Mouse (Mus musculus) urinary bladder, postnatal 10 days (tissue): ENCODE measurements around the gene Clp1.

Experiments used
- DNase-seq: peaks from one replicate; pipeline ENCODE4 v3.0.0; 2022; ENCODE audit warnings: low spot score

The Clp1 gene

DNA sequence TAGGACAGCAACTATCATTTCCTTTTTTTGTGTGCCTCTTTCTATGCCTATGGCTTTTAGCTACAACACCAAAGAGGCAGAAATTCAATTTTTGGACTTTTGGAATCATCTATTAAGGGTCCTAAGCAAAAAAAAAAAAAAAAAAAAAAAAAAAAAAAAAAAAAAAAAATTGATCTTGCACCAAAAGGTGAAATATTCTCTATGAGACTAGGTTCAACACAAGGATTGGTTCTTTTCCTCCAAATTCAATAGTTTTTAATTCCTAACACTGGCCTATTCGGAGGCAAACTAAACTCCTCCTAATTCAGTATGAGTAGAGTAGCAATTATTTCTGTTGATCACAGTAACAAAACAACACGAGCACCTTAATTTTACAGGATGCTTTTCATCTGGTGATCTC, 15.3 kb downstream of the Clp1 start:
- DNase-seq, result no peak

DNA sequence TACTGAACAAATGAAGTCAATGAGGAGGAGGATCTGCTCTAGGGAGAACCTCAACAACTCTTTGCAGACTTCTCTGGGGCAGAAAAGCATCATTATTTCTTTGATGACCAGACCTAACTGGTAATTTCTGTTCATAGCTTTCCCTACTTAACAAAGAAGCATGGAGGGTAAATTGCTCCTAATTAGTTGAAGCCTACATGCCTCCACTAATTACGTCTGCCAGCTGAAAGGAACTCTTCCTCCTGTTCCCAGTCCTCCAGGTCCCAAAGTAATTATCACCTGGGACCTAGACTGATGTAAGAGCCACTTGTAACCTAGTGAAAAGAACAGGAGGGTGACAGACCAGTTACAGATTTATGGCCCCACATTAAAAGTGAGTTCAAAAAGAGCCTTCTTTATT, 19.6 kb downstream of the Clp1 start:
- no peak for DNase-seq

DNA sequence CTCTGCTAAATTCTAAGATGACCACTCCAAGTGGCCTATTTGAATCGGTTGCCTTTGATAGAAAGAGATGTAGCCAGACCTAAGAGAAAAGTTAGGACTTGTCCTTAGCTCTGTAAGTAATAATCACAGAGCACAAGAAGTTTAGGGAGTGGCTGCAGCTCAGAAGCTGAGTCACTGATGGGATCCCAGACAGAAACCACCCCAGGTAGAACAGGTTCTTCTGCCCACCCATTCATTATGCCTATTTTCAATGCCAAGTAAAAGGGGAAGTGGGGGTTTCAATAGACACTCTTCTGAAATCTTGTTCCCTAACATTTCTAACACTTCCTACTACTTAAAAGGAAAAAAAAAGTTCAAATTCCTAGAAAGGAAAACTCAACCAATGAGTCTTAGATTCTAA, 21.9 kb downstream of the Clp1 start:
- DNase-seq, result no peak

DNA sequence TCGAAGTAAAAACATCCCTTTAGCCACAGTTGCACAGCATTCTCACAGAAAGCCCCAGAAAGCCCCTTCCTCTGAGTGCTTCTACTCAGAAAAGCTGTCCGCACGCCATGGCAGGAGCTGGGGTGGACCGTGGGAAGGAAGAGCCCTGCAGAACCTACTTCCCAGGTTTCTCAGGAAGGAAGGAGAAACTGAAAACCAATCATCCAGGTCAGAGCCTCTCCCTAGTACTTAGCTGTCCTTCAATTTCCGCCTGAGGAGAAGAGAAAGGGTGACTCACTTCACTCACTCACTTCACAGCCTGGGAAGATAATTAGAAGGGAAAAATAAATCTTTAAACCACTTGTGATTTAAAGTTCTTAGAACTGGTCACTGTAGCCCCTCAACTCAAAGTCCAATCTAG, 22.8 kb downstream of the Clp1 start:
- DNase-seq, result no peak

DNA sequence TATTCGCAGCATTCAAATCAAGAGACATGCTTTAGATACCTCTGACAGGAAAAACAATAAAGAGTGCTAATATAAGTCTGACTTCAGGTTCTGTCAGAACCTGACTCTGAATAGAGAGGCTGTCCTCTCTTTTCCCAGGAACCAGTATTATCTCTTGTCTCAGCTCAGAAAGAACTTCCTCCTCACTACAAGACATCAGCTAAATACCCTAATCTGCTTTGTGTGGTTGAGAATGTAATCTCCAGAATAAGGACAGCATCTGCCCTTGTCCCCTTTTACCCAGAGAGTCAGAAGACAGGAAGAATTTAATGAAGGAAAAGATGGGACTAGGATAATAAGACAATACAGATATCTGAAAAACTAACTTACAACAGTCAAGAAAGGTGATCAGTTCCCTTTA, 23.7 kb downstream of the Clp1 start:
- no peak for DNase-seq

DNA sequence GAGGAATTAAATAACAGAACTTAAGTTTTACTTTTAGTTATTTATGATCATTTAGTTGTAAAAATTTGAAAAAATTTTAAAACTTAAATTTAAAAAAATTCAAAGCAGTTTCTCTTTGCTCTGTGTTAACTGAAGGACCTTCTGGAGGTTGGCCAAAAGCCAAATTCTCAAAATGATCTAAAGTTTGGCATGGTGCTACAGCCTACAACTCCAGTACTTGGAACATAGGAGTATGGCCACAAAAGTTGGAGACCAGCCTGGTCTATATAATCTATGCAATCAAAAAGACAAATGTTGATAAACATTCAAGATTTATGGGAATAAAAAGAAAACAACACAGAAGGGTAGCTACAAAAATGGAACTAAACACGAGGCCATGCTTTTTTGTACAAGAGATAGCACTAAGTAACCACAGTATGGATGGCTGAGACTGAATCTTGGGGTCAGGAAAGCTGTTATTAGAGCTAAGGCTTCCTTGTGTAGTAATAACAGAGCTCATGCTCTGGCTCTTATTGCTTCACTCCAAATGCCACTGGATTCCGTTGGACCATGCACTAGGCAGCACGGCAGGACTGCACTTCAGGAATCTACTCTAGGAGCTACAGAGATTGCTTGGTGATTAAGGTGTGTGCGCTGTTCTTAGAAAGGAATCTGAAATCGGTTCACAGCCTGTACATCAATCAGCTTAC, 32.0 kb downstream of the Clp1 start:
- no peak for DNase-seq

DNA sequence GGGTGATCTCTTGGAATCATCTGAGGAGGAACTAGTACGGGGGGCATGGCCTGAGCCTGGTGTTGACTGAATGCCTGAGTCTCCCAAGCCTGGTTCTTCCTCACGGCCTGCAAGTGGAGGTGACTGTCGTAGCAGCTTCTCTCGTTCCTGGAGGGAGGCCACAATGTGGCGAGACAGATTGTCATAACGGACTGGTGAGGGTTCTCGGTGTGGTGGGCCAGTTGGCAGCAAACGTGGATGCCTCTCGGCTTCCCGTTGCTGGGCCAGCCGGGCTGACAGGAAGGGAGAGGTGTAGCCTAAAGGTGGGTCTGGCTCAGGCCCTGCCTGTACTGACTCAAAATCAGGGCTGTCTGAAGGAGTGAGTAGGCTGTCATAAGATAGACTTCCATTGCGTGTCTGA, 37.1 kb downstream of the Clp1 start:
- DNase-seq, result no peak

DNA sequence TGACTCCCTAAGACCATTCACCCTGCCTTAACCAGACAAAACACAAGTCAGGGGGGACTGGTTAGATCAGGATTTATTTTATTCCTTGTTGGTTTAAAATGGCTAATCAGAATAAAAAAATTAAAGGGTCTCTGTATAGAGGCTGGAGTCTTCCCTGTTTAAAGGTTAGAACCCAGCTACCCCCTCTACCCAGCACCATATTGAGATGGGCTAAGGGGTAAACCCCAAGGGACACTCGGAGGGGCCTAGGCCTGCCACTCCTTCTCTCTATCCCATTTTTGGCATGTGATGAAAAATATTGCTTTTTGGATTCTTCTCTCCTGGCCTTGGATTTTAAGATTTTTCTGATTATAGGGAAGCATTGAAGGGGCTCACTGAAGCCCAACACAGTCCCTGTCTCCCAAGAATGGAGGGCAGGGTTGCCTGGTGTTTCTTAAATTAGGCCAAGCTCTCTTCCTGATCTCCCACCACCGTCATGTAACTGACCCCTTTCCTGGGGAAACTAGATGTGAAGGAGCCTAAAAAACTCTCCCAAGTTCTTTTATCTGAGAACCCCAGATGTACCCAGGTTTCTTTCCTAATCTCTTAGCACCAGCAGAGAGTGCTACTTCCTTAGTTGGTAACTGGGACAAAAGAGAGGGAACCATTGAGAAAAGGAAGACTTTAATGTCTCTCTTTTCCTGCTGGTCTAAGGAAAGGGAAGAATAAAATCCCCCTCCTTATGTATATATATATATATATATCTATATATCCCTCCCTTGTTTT, 38.9 kb downstream of the Clp1 start:
- no peak for DNase-seq

DNA sequence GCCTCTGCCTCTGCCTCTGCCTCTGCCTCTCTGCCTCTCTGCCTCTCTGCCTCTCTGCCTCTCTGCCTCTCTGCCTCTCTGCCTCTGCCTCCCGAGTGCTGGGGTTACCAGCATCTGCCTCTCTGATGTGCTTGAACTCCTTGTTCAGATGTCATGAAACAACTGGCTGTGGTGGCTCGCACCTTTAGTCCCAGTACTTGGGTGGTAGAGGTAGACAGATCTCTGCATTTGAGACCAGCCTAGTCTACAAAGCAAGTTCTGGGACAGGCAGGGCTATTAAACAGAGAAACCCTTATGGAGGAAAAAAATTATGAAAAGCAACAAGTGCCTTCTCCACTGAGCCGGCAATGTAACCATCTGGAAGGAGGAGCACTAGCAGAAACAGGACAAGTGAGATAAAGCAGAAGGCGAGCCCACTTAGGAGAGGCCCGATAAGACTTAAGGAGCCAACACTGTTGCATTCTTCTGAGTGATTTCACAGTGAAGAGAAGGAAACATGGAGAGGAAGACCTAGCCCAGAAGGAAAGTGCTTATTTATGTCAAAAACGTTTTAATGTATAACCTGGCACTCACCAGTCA, 44.5 kb downstream of the Clp1 start:
- no peak for DNase-seq

DNA sequence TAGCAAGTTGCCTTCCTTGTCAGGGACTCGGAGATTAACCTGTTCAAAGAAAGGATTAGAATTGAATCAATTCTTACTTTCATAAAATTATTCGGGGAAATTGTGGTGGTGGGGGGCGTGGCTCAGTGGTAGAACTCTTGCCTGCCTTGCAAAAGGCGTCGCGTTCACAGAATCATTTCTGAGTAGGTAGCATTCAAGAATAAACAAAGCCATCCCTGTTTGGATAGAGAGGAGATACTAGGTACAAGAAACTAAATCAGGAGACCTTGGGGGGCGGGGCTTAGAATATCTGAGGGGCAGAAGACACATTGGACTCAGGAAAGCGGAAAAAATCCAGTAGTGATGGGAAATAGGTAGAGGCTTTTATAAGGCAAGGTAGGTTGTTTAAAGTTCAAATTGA, 48.1 kb downstream of the Clp1 start, which contains the start of gene Tmx2:
Gene Tmx2, minus strand, starts transcription at position 125 of the 400 bp plus-strand sequence.
- DNase-seq, result no peak

DNA sequence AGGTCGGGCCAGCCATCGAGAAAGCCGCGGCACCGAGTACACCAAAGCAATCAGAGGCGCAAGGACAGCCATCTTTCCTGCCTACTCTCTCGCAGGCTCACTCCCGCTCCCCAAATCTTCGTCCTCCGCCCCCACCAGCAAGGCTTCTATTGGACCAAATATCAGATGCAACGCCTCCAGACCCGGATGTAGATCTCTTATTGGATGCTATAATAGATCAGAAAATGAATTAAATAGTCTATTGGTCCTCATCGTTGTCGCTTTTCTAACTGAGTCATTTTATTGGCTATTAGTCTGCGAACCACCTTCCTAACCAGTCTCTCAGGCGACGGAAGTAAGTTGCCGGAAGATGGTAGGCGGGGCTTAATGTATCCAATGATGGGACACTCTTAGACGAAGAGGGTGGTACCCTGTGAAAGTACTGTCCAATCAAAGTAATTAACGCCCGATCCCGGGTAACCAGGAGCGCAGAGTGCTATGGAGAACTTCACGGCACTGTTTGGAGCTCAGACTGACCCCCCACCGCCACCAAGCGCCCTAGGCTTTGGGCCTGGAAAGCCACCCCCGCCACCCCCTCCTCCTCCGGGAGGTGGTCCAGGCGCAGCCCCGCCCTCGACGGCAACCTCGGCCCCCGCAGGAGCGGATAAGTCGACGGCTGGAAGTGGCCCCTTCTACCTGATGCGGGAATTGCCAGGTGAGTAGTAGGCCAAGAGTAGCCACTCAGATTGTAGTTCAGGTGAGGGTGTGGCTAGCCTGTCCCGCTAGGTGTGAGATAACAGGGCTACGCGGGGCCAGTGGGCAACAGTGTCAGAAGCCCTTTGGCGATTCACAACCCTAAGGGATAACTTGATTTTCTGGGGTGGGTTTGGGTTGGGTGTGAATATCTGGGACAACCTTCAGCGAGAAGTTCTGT, 48.9 kb downstream of the Clp1 start, which contains the start of the genes Gm28635 and Med19:
Gene Gm28635, minus strand, starts transcription at position 74 of the 913 bp plus-strand sequence.
Gene Med19, plus strand, starts transcription at position 435 of the 913 bp plus-strand sequence.
- peak; percentile 54 for DNase-seq

DNA sequence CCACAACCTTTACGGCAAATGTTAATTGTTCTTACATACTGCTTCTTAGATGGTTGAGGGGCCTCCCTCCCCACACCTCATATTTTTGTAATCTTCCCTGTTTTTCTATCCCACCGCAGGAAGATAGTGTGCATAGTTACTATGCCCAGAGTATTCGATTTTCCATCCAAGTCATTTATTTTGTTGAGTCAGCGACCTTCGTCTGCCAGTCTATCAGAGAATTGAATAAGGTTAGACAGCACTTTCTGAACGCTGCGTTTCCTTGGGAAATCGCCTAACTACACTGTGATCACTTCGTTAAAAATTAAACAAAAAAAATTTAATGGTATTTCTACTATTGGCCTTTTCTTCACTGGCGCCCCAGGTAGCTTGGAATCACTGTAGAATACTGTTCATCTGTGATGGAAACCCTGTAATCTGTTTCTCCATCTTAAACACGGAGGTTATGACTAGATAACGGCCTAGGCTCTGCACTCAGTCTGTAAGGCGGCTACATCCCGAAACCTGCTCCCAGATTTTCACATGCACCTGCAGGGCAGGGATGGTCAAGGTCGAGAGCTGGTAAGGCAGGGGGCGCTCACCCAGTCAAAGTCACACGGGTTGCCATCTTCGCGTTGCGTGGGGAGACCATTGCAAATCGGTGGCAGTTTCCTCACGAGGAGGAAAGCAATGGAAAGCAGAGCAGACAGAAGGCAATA, 49.7 kb downstream of the Clp1 start:
- no peak for DNase-seq
